Mouse (Mus musculus) skeletal muscle tissue, adult 2 months (tissue): ENCODE data around the gene Etv1.
"Not testable (repeated sequence)": the region's sequence is repeated elsewhere in the genome, so short reads cannot be mapped to it uniquely, and the experiment has no call there.

Source experiments
- DNase-seq: peaks from one replicate; pipeline ENCODE4 v3.0.0-alpha.2; 2012; ENCODE audit warnings: low read depth, low spot score

Gene Etv1

GRCm38 (mm10) chr12:38816235-38816634 is 37.1 kb downstream of the Etv1 start:
- DNase-seq: no peak

GRCm38 (mm10) chr12:38818320-38818719 is 39.1 kb downstream of the Etv1 start:
- no peak for DNase-seq

GRCm38 (mm10) chr12:38820642-38821041 is 41.5 kb downstream of the Etv1 start:
- DNase-seq: no peak

GRCm38 (mm10) chr12:38824405-38824804 is 45.2 kb downstream of the Etv1 start:
- no peak for DNase-seq

- no peak for DNase-seq
Measured at GRCm38 (mm10) chr12:38832981-38833380, 53.8 kb downstream of the Etv1 start.

GRCm38 (mm10) chr12:38834581-38834980 is 55.4 kb downstream of the Etv1 start:
- DNase-seq: no peak

GRCm38 (mm10) chr12:38834986-38835385 is 55.8 kb downstream of the Etv1 start:
- not testable (repeated sequence) for DNase-seq

GRCm38 (mm10) chr12:38843801-38844295 is 64.7 kb downstream of the Etv1 start:
- peak; percentile 8 for DNase-seq

- no peak for DNase-seq
Measured at GRCm38 (mm10) chr12:38847500-38848261, 68.5 kb downstream of the Etv1 start.

- DNase-seq: no peak
Measured at GRCm38 (mm10) chr12:38849994-38850393, 70.8 kb downstream of the Etv1 start.

GRCm38 (mm10) chr12:38854274-38854673 is 75.1 kb downstream of the Etv1 start:
- DNase-seq: no peak

GRCm38 (mm10) chr12:38854751-38855150 is 75.6 kb downstream of the Etv1 start:
- DNase-seq: no peak

GRCm38 (mm10) chr12:38859675-38860074 is 80.5 kb downstream of the Etv1 start:
- no peak for DNase-seq

GRCm38 (mm10) chr12:38860168-38861115 is 81.3 kb downstream of the Etv1 start:
- no peak for DNase-seq

GRCm38 (mm10) chr12:38863395-38863794 is 84.2 kb downstream of the Etv1 start:
- no peak for DNase-seq

- no peak for DNase-seq
Measured at GRCm38 (mm10) chr12:38863982-38864828, 85.0 kb downstream of the Etv1 start.

- no peak for DNase-seq
Measured at GRCm38 (mm10) chr12:38874470-38874995, 95.4 kb downstream of the Etv1 start.

GRCm38 (mm10) chr12:38904516-38904915 is 125.3 kb downstream of the Etv1 start:
- no peak for DNase-seq

GRCm38 (mm10) chr12:38906314-38906713 is 127.1 kb downstream of the Etv1 start:
- no peak for DNase-seq

GRCm38 (mm10) chr12:38906812-38907211 is 127.6 kb downstream of the Etv1 start:
- DNase-seq: no peak

GRCm38 (mm10) chr12:38908947-38909346 is 129.8 kb downstream of the Etv1 start:
- DNase-seq: no peak
